Mouse (Mus musculus) lung, adult 2 months (tissue): Measurements from ENCODE around the gene Smarcc2.

Source experiments
- CTCF ChIP-seq: fragments of 200-500 bp; IDR thresholded peaks from 2 replicates; pipeline ENCODE4 v1.5.1; 2011; ENCODE audit warnings: mild to moderate bottlenecking, low read length, control low read depth; ENCODE audit not compliant: insufficient read depth
- POLR2A ChIP-seq: fragments of 200-500 bp; IDR thresholded peaks from 2 replicates; pipeline ENCODE4 v1.6.1; 2011; ENCODE audit warnings: low read depth, mild to moderate bottlenecking, control low read depth, low read length, borderline replicate concordance; ENCODE audit errors: extremely low read depth

GRCm38 (mm10) chr10:128516677-128517076 is 57.6 kb downstream of the Smarcc2 start:
- TF ChIP-seq CTCF (no peak), POLR2A (no peak)
